23 mouse cellular contexts compared by ENCODE assay signal in the genomic region with DNA sequence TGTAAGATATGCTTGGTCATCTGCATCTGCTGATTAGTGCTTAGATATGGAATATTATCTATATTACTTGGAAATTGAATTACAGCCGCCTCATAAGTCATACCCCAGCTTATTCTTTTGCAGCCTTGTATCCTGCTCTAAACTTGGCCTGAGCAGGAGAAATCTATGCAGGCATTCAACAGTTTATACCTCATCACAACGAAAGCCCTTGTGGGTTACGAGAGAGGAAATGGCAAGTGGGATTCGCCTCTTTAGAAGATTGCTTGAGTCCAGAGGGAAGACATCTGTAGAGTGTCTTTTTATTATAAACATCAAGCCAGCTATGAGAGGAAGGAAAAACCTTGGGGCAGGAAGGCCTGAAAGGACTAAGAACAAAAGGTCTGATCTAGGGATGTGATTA. TPM values are rescaled to one million over a fixed set of nuclear protein-coding genes. Genes with fewer than 3 reads are reported as not detected.
DNase-seq lines count a peak whose midpoint lies in the region; ATAC-seq and TF ChIP-seq lines count a peak whose summit lies in the region.
"Had no signal": no experiment of that assay in that cellular context is flagged by ENCODE, and none has a peak within 500 bp of the region (broad histone marks: within the 10 kb centered on the region; RNA-seq: fewer than 3 reads in every experiment).

No protein-coding gene starts in this region.

- no peaks in the 10 kb centered on the region for H3K4me1 ChIP-seq in heart, embryonic 10.5 days
- peaks cover 3% of the 10 kb centered on the region for H3K4me1 ChIP-seq in lung, embryonic 16.5 days (replicated peaks; ENCODE audit: control insufficient read depth, insufficient read depth, low read length)
- H3K4me1 ChIP-seq in lung, adult 2 months (ENCODE audit: control insufficient read depth, insufficient read depth, low read length): no peaks in the 10 kb centered on the region
- H3K4me1 ChIP-seq: embryonic facial prominence, embryonic 10.5 days; embryonic facial prominence, embryonic 12.5 days; forebrain, embryonic 13.5 days; forebrain, embryonic 15.5 days had no signal

- H3K36me3 ChIP-seq in heart, embryonic 10.5 days: no peaks in the 10 kb centered on the region
- H3K36me3 ChIP-seq in lung, embryonic 16.5 days (ENCODE audit: control insufficient read depth, insufficient read depth, low read length): no peaks in the 10 kb centered on the region
- H3K36me3 ChIP-seq: embryonic facial prominence, embryonic 10.5 days; embryonic facial prominence, embryonic 12.5 days; forebrain, embryonic 15.5 days; G1E had no signal

- H3K9me3 ChIP-seq in heart, embryonic 10.5 days: no peaks in the 10 kb centered on the region
- no peaks in the 10 kb centered on the region for H3K9me3 ChIP-seq in lung, embryonic 16.5 days (ENCODE audit: control insufficient read depth, low read length)
- H3K9me3 ChIP-seq: embryonic facial prominence, embryonic 10.5 days; embryonic facial prominence, embryonic 12.5 days; forebrain, embryonic 13.5 days; forebrain, embryonic 15.5 days; G1E had no signal

- TF ChIP-seq POLR2A in lung, adult 2 months (IDR thresholded peaks at IDR 0.05; ENCODE audit: borderline replicate concordance, extremely low read depth, low read depth, low read length): no peak

- H3K27ac ChIP-seq in heart, embryonic 10.5 days: no peak overlapping the region
- H3K27ac ChIP-seq in lung, embryonic 16.5 days (ENCODE audit: low read length): no peak overlapping the region
- H3K27ac ChIP-seq: embryonic facial prominence, embryonic 10.5 days; embryonic facial prominence, embryonic 12.5 days; forebrain, embryonic 13.5 days; forebrain, embryonic 15.5 days had no signal

- ATAC-seq in lung, embryonic 16.5 days (ENCODE audit: low read depth): peak; percentile 51
- ATAC-seq: activated CD4-positive, CD25-positive, alpha-beta regulatory T cell, adult 4 months; CD4-positive, CD25-positive, alpha-beta regulatory T cell, adult 4 months; forebrain, embryonic 13.5 days; forebrain, embryonic 15.5 days; Patski had no signal

- WGBS in heart, embryonic 10.5 days: 75% methylated on average over 4 of the region's 4 CpGs
- WGBS in lung, embryonic 16.5 days: 36% methylated on average over 4 of the region's 4 CpGs
- WGBS in lung, adult 2 months: 54% methylated on average over 4 of the region's 4 CpGs

- H3K27me3 ChIP-seq in heart, embryonic 10.5 days (ENCODE audit: insufficient read depth, poor library complexity, severe bottlenecking): no peaks in the 10 kb centered on the region
- no peaks in the 10 kb centered on the region for H3K27me3 ChIP-seq in lung, embryonic 16.5 days (ENCODE audit: control insufficient read depth, insufficient read depth, low read depth, low read length)
- H3K27me3 ChIP-seq: embryonic facial prominence, embryonic 12.5 days; forebrain, embryonic 13.5 days; forebrain, embryonic 15.5 days; Patski had no signal

- no peak for TF ChIP-seq CTCF in lung, adult 2 months (IDR thresholded peaks at IDR 0.05; ENCODE audit: insufficient read depth, low read length)

- no peak overlapping the region for H3K9ac ChIP-seq in lung, embryonic 16.5 days (ENCODE audit: low read length)
- H3K9ac ChIP-seq: embryonic facial prominence, embryonic 12.5 days; forebrain, embryonic 13.5 days; forebrain, embryonic 15.5 days had no signal

- H3K4me3 ChIP-seq in heart, embryonic 10.5 days: no peak overlapping the region
- no peak overlapping the region for H3K4me3 ChIP-seq in lung, embryonic 16.5 days (ENCODE audit: low read length)
- no peak overlapping the region for H3K4me3 ChIP-seq in lung, adult 2 months (replicated peaks; ENCODE audit: extremely low read depth, low read depth, low read length)
- H3K4me3 ChIP-seq: embryonic facial prominence, embryonic 10.5 days; embryonic facial prominence, embryonic 12.5 days; forebrain, embryonic 13.5 days; forebrain, embryonic 15.5 days had no signal

- no peak overlapping the region for H3K4me2 ChIP-seq in lung, embryonic 16.5 days (ENCODE audit: low read depth, low read length)
- H3K4me2 ChIP-seq: embryonic facial prominence, embryonic 12.5 days; forebrain, embryonic 13.5 days; forebrain, embryonic 15.5 days had no signal

- peak; percentile 9 for DNase-seq in heart, embryonic 10.5 days (ENCODE audit: low spot score)
- DNase-seq in heart, adult 11 months: no peak
- no peak for DNase-seq in lung, adult 18-20 months
- DNase-seq in lung, postnatal 10 days: peak; percentile 6
- no peak for DNase-seq in lung, adult 2 months
- DNase-seq: adrenal gland, adult 8-10 months; adrenal gland, postnatal 14 days; adrenal gland, postnatal 36 days; B cell, adult 2 months; cerebellum, adult 11-12 months; cerebellum, adult 2 months; cerebellum, adult 9-10 months; cerebellum, postnatal 10 days; cerebellum, postnatal 25 days had no signal

RNA-seq across cellular contexts. Expression of a gene that starts 52.0 kb away (rescaled TPM):
- 4.2 and 15.0 TPM in 2 replicates for polyA plus RNA-seq in heart, embryonic 10.5 days (2016; fragmentation: Nextera tagmentation; extraction: Ambion mirVana)
- polyA plus RNA-seq in lung, embryonic 16.5 days (2015; fragmentation: Nextera tagmentation; extraction: Ambion mirVana): 10.1 and 11.0 TPM in 2 replicates
- polyA plus RNA-seq in lung, adult 2 months (2012; rRNA removed): 3.4 and 4.4 TPM in 2 replicates
- polyA plus RNA-seq: CD4-positive, CD25-positive, alpha-beta regulatory T cell, adult 4 months; G1E had no signal

Comparison
In these comparisons a context has a peak if more than half of its experiments do, and no peak if none do; other contexts are left out.
1. DNase-seq: peak in heart, embryonic 10.5 days (single experiment) and lung, postnatal 10 days (single experiment); none in heart, adult 11 months (single experiment), lung, adult 18-20 months (0 of 2) and lung, adult 2 months (single experiment).